Mouse (Mus musculus) midbrain, embryonic 12.5 days (tissue): Measurements from ENCODE around the gene Armc10. TPM values are rescaled to one million over a fixed set of nuclear protein-coding genes. Genes with fewer than 3 reads are reported as not detected.

Experiments used
- polyA plus RNA-seq: library from polyadenylated mRNA; unstranded; fragments of >200 nt; fragmentation: Nextera tagmentation; extraction: Ambion mirVana; gene quantifications from 2 replicates; pipeline ENCODE4 v1.2.1, GENCODE M21; 2016

Armc10 gene
- polyA plus RNA-seq, 1 experiment from 2014 or later, result 79.1 TPM

Other genes starting within 250 kb of the Armc10 start
- gene Ccdc146, start 221.1 kb upstream of the Armc10 start, polyA plus RNA-seq, result 0.29 TPM in 1 of 2 replicates, not detected in the other
- gene Fam185a, start 220.9 kb upstream of the Armc10 start, polyA plus RNA-seq, result 3.8 and 4.7 TPM in 2 replicates
- gene Lrrc17, start 102.3 kb upstream of the Armc10 start, polyA plus RNA-seq, result 19.3 and 28.5 TPM in 2 replicates
- gene Fbxl13, start 179 bp upstream of the Armc10 start, polyA plus RNA-seq, result 0.21 and 0.40 TPM in 2 replicates
- gene Napepld, start 55.6 kb downstream of the Armc10 start, polyA plus RNA-seq, result 10.2 and 10.9 TPM in 2 replicates
- 90.8 and 97.2 TPM in 2 replicates for gene Pmpcb, start 91.3 kb downstream of the Armc10 start, polyA plus RNA-seq
- gene Dnajc2, start 139.4 kb downstream of the Armc10 start, polyA plus RNA-seq, result 88.8 and 89.7 TPM in 2 replicates
- gene Psmc2, start 139.5 kb downstream of the Armc10 start, polyA plus RNA-seq, result 214 and 220 TPM in 2 replicates
- gene Slc26a5, start 219.8 kb downstream of the Armc10 start, polyA plus RNA-seq, result 0.11 and 0.22 TPM in 2 replicates